Mouse (Mus musculus): Measurements from ENCODE around the gene Ddit4. TPM values are rescaled to one million over a fixed set of nuclear protein-coding genes. Genes with fewer than 3 reads are reported as not detected.
A peak's percentile ranks its signal among the peaks of the same experiment; 100 is the strongest.

Ddit4 gene
- polyA plus RNA-seq, 1 experiment = 35.0 TPM

- H3K36me3 ChIP-seq (ENCODE audit: control insufficient read depth, insufficient read depth, low read length) = no peaks in the 10 kb centered on the region
- no peak overlapping the region for H3K27ac ChIP-seq (ENCODE audit: insufficient read depth, low read depth, low read length)
- peaks cover 1% of the 10 kb centered on the region for H3K4me1 ChIP-seq (ENCODE audit: control insufficient read depth, insufficient read depth, insufficient read length, low read length)
- H3K4me3 ChIP-seq (ENCODE audit: low read depth, low read length) = no peak overlapping the region
- no peak for TF ChIP-seq POLR2A (IDR thresholded peaks at IDR 0.05; ENCODE audit: low read depth, low read length)
- TF ChIP-seq CTCF (IDR thresholded peaks at IDR 0.05; ENCODE audit: extremely low read depth, insufficient read length, insufficient replicate concordance, low read depth, low read length) = no peak
- WGBS = 71% methylated on average over 7 of the region's 7 CpGs
- H3K27me3 ChIP-seq (ENCODE audit: control insufficient read depth, insufficient read depth, low read length) = no peaks in the 10 kb centered on the region
Observed at GRCm38 (mm10) chr10:59929205-59929604, 22.4 kb downstream of the Ddit4 start.

DNA sequence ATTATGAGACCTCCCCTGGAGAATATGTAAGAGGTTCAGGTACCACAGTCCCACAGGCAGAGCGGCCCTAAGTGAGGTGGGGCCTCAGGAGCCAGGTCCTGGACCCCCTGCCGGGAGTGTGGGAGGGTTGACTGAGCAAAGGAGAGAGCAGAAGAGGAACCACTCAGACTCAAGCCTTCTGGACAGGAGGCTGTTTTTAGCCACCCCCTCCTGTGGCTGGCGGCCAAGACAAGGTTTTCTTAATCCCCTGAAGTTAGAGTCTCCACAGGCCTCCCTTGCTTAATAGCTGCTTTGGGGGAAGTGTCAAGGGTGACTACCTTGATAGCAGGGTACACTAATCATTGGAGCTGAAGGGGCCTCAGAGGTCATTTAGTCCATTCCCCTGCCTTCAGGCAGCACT, 27.3 kb downstream of the Ddit4 start:
- H3K27ac ChIP-seq (ENCODE audit: insufficient read depth, low read depth, low read length) = no peak overlapping the region
- H3K27me3 ChIP-seq (ENCODE audit: control insufficient read depth, insufficient read depth, low read length) = no peaks in the 10 kb centered on the region
- no peak for TF ChIP-seq POLR2A (IDR thresholded peaks at IDR 0.05; ENCODE audit: low read depth, low read length)
- TF ChIP-seq CTCF (IDR thresholded peaks at IDR 0.05; ENCODE audit: extremely low read depth, insufficient read length, insufficient replicate concordance, low read depth, low read length) = no peak
- no peaks in the 10 kb centered on the region for H3K36me3 ChIP-seq (ENCODE audit: control insufficient read depth, insufficient read depth, low read length)
- WGBS = 57% methylated on average over 3 of the region's 3 CpGs
- peaks cover 18% of the 10 kb centered on the region for H3K4me1 ChIP-seq (ENCODE audit: control insufficient read depth, insufficient read depth, insufficient read length, low read length)
- no peak overlapping the region for H3K4me3 ChIP-seq (ENCODE audit: low read depth, low read length)

- 86% methylated on average over 2 of the region's 2 CpGs for WGBS
- H3K27ac ChIP-seq (ENCODE audit: insufficient read depth, low read depth, low read length) = no peak overlapping the region
- TF ChIP-seq POLR2A (IDR thresholded peaks at IDR 0.05; ENCODE audit: low read depth, low read length) = no peak
- no peak for TF ChIP-seq CTCF (IDR thresholded peaks at IDR 0.05; ENCODE audit: extremely low read depth, insufficient read length, insufficient replicate concordance, low read depth, low read length)
Observed at GRCm38 (mm10) chr10:59923493-59923892, 28.1 kb downstream of the Ddit4 start.

DNA sequence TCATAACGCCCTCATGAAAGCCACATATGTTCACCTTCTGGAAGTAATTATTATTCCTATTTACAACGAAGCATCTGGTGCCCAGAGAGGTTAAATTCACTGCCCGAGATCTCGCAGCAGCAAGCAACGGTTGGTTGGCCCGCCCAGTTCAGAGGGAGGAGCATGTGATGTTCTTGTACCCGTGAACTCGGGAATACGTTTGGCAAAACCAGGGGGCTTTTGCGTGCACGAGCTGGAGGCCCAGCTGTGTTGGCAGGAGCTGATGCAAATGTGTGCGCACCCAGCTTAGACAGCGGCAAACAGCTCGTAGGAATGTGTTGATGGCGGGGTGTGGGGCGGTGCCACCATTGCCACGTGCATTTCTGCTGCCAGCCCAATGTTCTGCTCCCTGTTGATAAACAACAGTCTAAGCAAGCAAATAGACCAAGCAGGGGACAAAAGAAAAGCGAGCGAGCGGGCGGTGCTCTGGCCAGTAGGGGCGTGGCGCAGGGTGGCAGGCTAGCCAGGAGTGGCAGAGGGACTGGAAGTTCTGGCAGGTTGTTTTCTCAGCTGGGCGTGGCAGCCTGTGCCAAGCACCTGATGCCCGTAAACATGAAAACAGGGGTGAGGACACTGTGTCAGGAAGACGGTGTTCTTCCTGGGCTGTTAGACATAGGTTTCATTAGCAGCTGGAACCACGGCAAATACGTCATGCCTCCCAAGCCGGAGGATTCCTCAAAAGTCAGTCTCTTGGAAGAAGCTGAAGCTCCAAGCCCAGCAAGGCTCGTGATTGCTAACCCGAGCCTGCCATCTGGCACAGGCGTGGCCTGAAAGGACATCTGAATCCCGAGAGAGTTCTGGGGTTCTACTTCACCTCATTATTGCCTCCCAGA, 30.6 kb downstream of the Ddit4 start:
- 4% methylated on average over 33 of the region's 33 CpGs for WGBS
- Histone ChIP-seq H3K4me3 (ENCODE audit: low read depth, low read length) (peak overlapping the region; percentile 65), H3K36me3 (ENCODE audit: control insufficient read depth, insufficient read depth, low read length) (no peaks in the 10 kb centered on the region), H3K27ac (ENCODE audit: insufficient read depth, low read depth, low read length) (peak overlapping the region; percentile 90), H3K27me3 (ENCODE audit: control insufficient read depth, insufficient read depth, low read length) (no peaks in the 10 kb centered on the region), H3K4me1 (ENCODE audit: control insufficient read depth, insufficient read depth, insufficient read length, low read length) (peaks cover 26% of the 10 kb centered on the region)
- no peak for TF ChIP-seq CTCF (IDR thresholded peaks at IDR 0.05; ENCODE audit: extremely low read depth, insufficient read length, insufficient replicate concordance, low read depth, low read length)
- TF ChIP-seq POLR2A (IDR thresholded peaks at IDR 0.05; ENCODE audit: low read depth, low read length) = no peak; the same call in 1 of the 2 replicates

More at GRCm38 (mm10) chr10:59923493-59923892, 28.1 kb downstream of the Ddit4 start:
- Histone ChIP-seq H3K4me3 (ENCODE audit: low read depth, low read length) (no peak overlapping the region), H3K36me3 (ENCODE audit: control insufficient read depth, insufficient read depth, low read length) (no peaks in the 10 kb centered on the region), H3K27me3 (ENCODE audit: control insufficient read depth, insufficient read depth, low read length) (no peaks in the 10 kb centered on the region), H3K4me1 (ENCODE audit: control insufficient read depth, insufficient read depth, insufficient read length, low read length) (peaks cover 22% of the 10 kb centered on the region)

DNA sequence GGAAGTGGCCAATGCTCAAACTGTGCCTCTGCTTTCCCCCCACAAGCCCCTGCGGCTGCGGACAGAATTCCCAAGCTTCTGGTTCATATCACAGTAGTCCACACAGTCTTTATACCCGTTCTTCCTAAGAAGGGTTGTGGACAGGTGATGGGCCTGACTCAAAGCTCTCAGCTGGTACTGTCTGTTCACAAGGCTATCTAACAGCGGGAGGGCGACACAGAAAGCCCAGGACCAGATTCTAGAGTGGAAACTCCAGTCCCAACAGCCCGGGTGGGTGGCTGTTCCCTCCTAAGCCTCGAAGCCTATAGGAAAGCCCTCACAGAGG, 31.2 kb downstream of the Ddit4 start:
- H3K4me1 ChIP-seq (ENCODE audit: control insufficient read depth, insufficient read depth, insufficient read length, low read length) = peaks cover 31% of the 10 kb centered on the region
- peak overlapping the region; percentile 65 for H3K4me3 ChIP-seq (ENCODE audit: low read depth, low read length)
- H3K27ac ChIP-seq (ENCODE audit: insufficient read depth, low read depth, low read length) = peak overlapping the region; percentile 90
- H3K27me3 ChIP-seq (ENCODE audit: control insufficient read depth, insufficient read depth, low read length) = no peaks in the 10 kb centered on the region
- WGBS = 33% methylated on average over 7 of the region's 7 CpGs
- no peak for TF ChIP-seq CTCF (IDR thresholded peaks at IDR 0.05; ENCODE audit: extremely low read depth, insufficient read length, insufficient replicate concordance, low read depth, low read length)
- TF ChIP-seq POLR2A (IDR thresholded peaks at IDR 0.05; ENCODE audit: low read depth, low read length) = no peak; the same call in 1 of the 2 replicates
- no peaks in the 10 kb centered on the region for H3K36me3 ChIP-seq (ENCODE audit: control insufficient read depth, insufficient read depth, low read length)

DNA sequence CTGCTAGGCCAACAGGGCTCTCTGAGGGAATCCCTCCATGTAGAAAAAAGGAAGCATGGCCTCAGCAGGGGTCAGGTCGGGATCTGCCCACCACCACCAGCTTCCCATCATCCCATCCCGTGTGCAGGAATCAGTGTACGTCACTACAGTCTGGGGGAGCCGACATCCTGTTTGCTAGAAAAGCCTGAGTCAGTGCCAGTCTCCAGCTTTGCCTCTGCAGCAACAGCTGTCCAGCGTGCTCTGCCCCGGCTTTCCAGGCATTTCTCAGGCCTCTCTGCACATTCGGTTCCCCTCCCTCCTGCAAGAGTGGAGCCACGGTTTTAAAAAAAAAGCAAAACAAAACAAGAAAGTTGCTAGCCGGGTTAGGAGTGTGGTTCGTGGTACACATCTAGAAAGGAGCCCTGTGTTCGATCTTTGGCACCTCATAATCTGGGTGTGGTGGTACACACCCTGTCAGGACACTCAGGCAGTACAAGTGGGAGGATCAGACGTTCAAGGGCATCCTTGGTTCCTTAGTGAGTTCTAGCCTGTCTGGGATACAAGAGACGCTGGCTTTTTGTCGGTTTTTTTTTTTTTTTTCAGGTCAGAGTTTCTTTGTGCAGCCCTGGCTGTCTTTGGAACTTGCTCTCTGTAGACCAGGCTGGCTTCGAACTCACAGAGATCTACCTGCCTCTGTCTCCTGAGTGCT, 32.0 kb downstream of the Ddit4 start:
- peaks cover 36% of the 10 kb centered on the region for H3K4me1 ChIP-seq (ENCODE audit: control insufficient read depth, insufficient read depth, insufficient read length, low read length)
- peak overlapping the region; percentile 90 for H3K27ac ChIP-seq (ENCODE audit: insufficient read depth, low read depth, low read length)
- H3K36me3 ChIP-seq (ENCODE audit: control insufficient read depth, insufficient read depth, low read length) = no peaks in the 10 kb centered on the region
- H3K4me3 ChIP-seq (ENCODE audit: low read depth, low read length) = no peak overlapping the region
- TF ChIP-seq CTCF (IDR thresholded peaks at IDR 0.05; ENCODE audit: extremely low read depth, insufficient read length, insufficient replicate concordance, low read depth, low read length) (no peak), POLR2A (IDR thresholded peaks at IDR 0.05; ENCODE audit: low read depth, low read length) (no peak)
- H3K27me3 ChIP-seq (ENCODE audit: control insufficient read depth, insufficient read depth, low read length) = no peaks in the 10 kb centered on the region
- 12% methylated on average over 15 of the region's 15 CpGs for WGBS

- Histone ChIP-seq H3K27ac (ENCODE audit: insufficient read depth, low read depth, low read length) (no peak overlapping the region), H3K27me3 (ENCODE audit: control insufficient read depth, insufficient read depth, low read length) (no peaks in the 10 kb centered on the region), H3K4me1 (ENCODE audit: control insufficient read depth, insufficient read depth, insufficient read length, low read length) (peaks cover 35% of the 10 kb centered on the region), H3K4me3 (ENCODE audit: low read depth, low read length) (no peak overlapping the region), H3K36me3 (ENCODE audit: control insufficient read depth, insufficient read depth, low read length) (no peaks in the 10 kb centered on the region)
- WGBS = 87% methylated on average over 4 of the region's 4 CpGs
- TF ChIP-seq CTCF (IDR thresholded peaks at IDR 0.05; ENCODE audit: extremely low read depth, insufficient read length, insufficient replicate concordance, low read depth, low read length) (no peak), POLR2A (IDR thresholded peaks at IDR 0.05; ENCODE audit: low read depth, low read length) (no peak)
Observed at GRCm38 (mm10) chr10:59918111-59918510, 33.5 kb downstream of the Ddit4 start.
